Mouse (Mus musculus): ENCODE data around the gene Ndufc2.

DNA sequence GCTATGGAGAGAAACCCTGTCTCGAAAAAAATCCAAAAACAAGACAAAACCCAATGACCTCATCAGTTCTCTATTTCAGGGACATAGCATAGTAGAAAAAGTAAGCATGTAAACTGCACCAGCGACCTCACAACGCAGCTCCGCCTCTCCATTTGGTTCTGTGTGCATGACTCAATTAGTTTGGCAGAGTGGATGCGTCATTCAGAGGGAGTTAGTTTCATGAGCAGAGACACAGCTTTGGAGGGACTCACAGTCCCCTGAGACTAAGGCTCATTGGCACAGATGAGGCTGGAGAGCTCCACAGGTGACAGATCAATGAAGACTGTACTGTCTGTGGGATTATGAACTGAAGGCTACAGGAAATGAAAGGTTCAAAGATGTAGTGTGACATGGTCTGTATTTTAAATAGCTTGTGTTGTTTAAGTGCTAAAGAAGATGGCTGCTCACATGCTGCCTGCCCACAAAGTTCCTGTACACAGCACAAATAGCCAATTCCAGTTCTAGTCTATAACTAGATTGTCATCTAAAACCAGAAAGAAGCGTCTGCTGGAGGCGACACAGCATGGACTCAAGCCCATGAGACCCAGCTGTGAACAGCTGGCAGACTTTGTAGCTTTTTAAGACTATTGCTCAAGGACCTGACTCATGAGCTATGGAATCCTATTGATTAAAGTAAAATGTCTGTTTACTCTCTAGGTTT lies 13.5 kb upstream of the Ndufc2 start:
- TF ChIP-seq TAL1 (IDR thresholded peaks at IDR 0.05; ENCODE audit: low read length) (no peak), GATA1 (IDR thresholded peaks at IDR 0.05; ENCODE audit: low read length) (no peak)
